Mouse (Mus musculus): ENCODE measurements around the gene Fgfbp1.

DNA sequence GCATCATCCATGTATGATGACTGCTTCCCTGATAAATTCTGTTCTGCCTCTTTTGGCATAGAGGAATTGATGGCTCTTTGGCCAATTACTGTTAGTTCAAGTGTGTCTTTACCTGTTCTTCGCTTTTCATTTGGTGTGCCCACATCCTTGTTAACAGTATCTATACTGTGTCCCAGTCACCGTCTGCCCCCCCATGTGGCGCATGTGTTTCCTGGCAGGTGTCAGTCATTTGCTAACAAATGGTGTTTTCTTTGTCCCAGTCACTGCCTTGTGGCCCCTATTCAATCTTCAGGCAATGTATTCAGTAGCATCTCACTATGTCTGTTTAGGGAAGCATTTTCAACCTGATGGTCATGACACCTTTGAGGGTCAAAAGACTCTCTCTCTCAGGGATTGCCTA is 20.5 kb downstream of the Fgfbp1 start:
- TF ChIP-seq CTCF (IDR thresholded peaks at IDR 0.05; ENCODE audit: borderline replicate concordance, extremely low read depth, insufficient read depth, insufficient read length), result no peak
- TF ChIP-seq POLR2A (IDR thresholded peaks at IDR 0.05; ENCODE audit: borderline replicate concordance, extremely low read depth, insufficient read depth, insufficient read length, poor library complexity, severe bottlenecking), result no peak

All from brain, embryonic 14.5 days (tissue).